Mouse (Mus musculus) forelimb bud, embryonic 11.5 days (tissue): ENCODE measurements around the gene Hnrnpc.

Experiments used
- DNase-seq: peaks from one replicate; pipeline ENCODE4 v3.0.0-alpha.2; 2012; ENCODE audit warnings: low read depth, low spot score

The Hnrnpc gene

DNA sequence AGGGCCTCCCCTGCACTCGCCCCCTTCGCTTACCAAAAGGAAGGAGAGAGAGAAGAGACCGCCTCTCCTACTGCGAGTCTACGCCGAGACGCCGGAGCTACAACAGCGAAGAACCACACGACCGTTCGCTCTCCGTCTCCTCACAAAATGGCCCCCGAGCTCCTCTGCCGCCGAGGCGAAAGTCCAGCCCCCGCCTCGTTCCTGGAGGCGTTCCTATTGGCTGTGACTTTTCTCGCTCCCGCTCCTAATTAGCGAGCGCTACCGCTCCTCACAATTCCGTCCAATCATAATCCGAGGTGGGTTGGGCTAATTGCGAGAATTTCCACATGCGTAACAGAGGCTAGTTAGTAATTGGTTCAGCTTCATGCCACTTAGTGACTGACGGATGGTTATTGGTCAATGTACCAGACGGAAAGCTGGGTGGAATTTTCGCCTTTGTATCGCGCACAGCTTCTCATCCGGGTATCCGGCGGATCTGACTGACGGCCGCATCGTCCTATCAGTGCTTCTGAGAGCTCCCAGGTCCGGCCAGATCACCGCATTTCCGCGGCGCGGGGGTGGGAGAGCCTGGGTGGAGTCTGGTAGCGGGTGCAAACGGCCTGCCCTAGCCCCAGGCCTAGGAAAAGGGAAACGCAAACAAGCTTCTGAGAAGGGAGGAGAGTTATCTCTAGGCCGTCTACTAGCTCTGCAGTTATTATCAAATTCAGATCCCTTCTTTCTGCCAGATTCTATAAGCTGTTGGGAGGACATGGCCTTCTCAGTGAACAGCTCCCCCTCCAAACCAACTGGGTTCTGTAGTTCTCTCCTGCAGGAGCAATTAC, at the start of gene Hnrnpc:
Hnrnpc (minus strand) TSS at position 173 of the 821 bp plus-strand sequence.
- DNase-seq: peak; percentile 100

DNA sequence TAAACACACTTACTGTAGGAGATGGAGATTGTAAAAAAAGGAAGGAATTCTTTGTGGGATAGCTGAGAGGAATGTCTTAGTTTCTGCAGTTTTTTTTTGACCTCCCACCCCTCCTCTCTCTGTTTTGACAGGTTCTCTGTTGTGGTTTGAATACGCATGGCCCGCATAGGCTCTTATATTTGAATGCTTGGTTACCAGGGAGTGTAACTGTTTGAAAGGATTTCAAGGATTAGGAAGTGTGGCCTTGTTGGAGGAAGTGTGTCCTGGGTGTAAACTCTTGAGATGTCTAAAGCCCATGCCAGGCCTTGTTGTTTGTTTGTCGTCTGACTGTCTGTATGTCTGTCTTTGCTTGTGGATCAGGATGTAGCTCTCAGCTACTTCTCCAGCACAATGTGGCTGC, 48.8 kb upstream of the Hnrnpc start:
- no peak for DNase-seq

DNA sequence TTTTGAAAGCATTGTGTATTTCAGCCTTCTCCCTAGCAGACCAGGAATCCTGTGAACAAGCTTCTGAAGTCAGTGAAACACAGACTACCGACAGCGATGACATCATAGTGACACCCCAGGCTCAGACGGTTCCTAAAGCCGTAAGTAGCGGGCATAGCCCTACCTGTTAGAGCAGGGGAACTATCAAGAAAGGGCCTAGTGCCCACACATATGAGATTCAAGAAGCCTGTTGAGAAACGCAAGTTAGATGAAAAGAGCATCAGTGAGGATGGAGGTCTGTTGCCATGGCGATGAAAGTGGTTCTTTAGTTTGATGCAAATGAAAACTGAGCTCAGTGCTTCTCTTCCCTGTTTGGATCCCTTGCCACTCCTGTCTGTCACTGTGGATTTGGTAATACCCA, 48.4 kb upstream of the Hnrnpc start:
- DNase-seq: no peak

DNA sequence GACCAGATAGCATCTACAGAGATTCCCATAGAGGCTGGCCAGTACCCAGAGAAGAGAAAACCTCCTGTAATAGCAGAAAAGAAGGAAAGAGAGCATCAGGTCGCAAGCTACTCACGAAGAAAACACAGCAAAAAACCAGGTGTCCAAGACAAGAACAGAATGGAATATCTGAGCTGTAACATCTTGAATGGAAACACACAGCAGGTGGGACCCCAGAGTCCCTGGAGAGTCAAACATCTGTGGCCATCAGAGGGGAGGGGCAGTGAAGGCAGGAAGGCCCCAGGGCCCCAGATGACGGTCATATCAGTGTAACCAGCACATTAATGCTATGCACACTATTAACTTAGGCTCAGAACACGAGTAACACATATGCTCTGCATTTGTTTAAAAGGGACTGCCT, 46.1 kb upstream of the Hnrnpc start:
- DNase-seq: no peak

DNA sequence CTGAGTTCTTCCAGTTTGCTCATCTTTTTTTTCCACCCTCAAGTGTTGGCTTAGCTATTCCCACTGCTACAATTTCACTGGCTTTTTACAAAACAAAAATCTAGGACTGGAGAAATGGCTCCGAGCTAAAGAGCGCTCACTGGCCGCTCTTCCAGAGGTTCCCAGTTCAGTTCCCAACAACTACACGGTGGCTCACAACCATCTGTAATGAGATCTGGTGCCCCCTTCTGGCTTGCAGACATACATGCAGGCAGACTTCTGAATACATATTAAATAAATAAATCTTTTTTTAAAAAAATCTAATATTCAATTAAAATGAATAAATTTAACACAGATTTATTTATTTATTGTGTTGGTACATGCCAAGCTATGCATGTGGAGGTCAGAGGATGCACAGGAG, 42.7 kb upstream of the Hnrnpc start:
- DNase-seq: no peak

GRCm38 (mm10) chr14:52144165-52144564, 40.3 kb upstream of the Hnrnpc start:
- no peak for DNase-seq

- no peak for DNase-seq
Observed at GRCm38 (mm10) chr14:52141445-52142127, 37.8 kb upstream of the Hnrnpc start.

DNA sequence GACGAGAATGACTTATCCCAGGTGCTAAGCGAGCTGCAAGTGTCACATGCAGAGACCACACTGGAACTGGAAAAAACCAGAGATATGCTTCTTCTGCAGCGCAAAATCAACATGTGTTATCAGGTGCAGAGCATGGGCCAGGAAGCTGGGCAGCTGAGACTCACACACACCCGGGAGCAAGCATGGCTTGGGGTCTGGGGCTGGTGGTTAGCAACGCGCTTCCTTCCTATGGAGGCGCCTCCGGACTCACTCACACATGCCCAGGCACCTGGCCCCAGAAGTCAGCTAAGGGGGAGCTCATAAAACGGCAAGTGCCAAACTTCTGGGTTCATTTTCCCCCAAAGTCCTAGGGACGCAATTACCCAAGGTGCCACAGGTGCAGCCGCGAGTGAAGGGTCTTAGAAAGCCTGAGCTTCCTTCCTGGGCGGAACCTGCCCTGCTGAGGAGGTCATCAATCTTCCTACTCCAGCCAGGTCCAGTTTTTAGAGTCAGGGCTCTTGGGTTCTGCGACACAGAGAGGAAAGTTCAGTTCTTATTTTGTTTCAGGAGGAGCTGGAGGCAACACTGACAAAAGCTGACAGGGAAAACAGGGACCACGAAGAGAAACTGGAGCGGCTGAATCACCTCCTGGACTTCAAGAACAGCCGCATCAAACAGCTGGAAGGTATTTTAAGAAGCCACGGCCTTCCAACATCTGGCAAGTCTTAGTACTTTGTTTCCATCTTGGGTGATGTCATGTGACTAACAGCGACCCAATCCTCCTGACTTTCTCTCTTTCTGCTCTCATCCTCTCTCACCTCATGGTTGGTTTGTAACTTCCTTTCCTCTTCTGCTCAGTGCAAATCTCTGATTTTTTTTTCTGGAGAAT, 37.0 kb upstream of the Hnrnpc start:
- DNase-seq: peak; percentile 39

DNA sequence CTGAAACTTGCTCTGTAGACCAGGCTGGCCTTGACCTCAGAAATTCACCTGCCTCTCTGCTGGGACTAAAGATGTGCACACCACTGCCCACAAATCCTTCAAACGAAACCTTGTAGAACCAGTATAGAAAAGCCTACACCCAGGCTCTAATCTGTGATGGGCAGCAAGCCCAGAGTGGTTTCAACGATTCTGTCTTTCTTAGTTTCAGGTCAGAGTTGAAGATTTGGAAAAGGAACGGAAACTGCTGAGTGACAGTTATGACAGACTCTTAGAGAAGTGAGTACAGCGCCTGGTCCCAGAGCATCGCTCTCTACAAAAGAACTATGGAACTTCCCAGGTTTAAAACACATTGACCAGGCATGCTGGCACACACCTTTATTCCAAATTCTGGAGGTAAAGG, 29.8 kb upstream of the Hnrnpc start:
- DNase-seq: no peak

GRCm38 (mm10) chr14:52124636-52125035, 20.8 kb upstream of the Hnrnpc start:
- DNase-seq: no peak

DNA sequence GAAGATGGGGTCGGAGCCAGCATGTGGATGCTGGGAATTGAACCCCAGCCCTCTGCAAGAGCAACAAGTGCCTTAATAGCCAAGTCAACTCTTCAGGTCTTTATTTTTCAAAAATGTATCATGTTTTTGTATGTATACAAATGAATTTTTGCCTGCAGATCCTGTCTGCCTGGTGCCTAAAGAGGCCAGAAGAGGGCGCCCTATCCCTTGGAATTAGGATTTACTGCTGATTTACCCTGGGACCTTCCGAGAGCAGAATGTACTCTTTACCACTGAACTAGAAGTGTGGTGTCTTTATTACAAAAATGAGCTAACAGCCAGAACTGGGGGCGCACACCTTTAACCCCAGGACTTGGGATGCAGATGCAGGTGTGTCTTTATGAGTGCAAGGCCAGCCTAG, 20.1 kb upstream of the Hnrnpc start:
- DNase-seq: peak; percentile 69

- no peak for DNase-seq
Observed at GRCm38 (mm10) chr14:52120169-52120568, 16.3 kb upstream of the Hnrnpc start.

GRCm38 (mm10) chr14:52118823-52119608, 15.2 kb upstream of the Hnrnpc start:
- DNase-seq: peak; percentile 80

GRCm38 (mm10) chr14:52118456-52118822, 14.6 kb upstream of the Hnrnpc start:
- no peak for DNase-seq

- no peak for DNase-seq
Observed at GRCm38 (mm10) chr14:52117241-52117640, 13.4 kb upstream of the Hnrnpc start.

DNA sequence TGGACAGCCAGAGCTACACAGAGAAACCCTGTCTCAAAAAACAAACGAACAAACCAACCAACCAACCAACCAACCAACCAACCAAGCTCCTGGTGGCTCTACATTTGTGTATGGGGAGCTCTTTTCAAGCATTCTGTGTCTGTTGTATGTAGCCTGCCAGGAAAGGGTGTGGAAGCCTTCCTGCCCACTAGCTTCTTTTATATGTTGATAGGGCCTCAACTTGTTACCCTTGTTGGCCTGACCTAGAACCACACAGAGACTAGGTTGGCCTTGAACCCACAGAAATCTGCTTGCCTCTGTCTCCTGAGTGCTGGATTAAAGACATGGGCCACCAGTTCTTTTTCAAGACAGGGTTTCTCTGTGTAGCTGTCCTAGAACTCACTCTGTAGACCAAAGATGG, 10.3 kb upstream of the Hnrnpc start:
- no peak for DNase-seq

DNA sequence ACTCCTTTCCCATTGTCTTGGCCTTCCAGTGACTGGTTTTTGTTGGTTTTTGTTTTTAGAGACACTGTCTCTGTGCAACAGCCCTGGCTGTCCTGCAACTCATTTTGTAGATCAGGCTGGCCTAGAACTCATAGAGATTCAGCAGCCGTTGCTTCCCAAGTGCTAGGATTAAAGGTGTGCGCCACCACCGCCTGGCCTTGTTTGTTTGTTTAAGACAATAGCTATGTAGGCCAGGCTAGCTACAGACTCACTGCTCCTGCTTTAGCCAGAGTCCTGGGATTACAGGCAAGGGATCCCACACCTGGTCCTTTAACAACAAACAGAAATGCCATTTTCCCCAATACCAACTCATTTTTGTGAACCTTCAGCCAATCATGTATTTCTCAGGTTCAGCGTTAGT, 6.5 kb upstream of the Hnrnpc start, which contains the start of gene Rpgrip1:
Rpgrip1 (plus strand) TSS at position 359 of the 400 bp plus-strand sequence.
- DNase-seq: no peak

DNA sequence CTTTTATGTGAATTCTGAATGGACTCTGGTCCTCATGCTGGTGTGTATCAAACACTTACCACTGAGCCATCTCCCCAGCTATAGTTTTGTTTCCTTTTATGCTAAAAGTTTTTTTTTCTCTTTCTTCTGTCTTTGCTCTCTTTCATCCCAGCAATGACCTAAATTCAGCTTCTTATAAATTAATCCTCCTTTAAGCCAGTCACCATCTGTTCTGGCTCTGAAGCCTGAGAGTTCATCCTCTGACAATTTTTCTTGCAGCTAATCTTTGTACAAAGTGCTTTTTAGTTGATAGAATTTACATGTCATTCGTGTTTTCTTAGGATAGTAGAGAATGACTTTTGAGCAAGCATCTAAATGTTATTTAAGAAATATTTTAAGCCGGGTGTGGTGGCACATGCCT, 4.2 kb upstream of the Hnrnpc start:
- DNase-seq: no peak

- DNase-seq: no peak
Observed at GRCm38 (mm10) chr14:52106741-52107140, 2.9 kb upstream of the Hnrnpc start.

DNA sequence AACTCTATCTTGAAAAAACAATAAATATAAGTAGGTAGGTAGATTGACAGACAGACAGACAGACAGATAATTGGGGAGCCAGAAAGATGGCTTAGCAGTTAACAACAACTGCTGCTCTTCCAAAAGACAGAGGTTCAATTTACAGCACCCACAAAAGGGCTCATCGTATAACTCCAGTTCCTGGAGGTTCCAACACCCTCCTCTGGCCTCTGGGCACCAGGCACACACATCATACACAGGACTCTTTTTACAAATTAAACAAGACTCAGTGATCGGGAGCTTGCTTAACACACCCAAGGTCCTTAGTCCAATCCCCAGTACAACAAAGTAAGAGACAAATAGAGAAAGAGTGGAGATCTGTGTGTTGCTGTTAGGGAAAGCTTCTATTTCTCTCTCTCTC, 1.5 kb upstream of the Hnrnpc start:
- no peak for DNase-seq

- DNase-seq: no peak
Observed at GRCm38 (mm10) chr14:52104677-52105285, 953 bp upstream of the Hnrnpc start.
